Mouse (Mus musculus): ENCODE measurements around the gene Nmt2. TPM values are rescaled to one million over a fixed set of nuclear protein-coding genes. Genes with fewer than 3 reads are reported as not detected.

Gene Nmt2
- polyA plus RNA-seq (2017; shearing (Covaris generic)), result 10 to 100 TPM; 41.8 to 53.2 TPM

DNA sequence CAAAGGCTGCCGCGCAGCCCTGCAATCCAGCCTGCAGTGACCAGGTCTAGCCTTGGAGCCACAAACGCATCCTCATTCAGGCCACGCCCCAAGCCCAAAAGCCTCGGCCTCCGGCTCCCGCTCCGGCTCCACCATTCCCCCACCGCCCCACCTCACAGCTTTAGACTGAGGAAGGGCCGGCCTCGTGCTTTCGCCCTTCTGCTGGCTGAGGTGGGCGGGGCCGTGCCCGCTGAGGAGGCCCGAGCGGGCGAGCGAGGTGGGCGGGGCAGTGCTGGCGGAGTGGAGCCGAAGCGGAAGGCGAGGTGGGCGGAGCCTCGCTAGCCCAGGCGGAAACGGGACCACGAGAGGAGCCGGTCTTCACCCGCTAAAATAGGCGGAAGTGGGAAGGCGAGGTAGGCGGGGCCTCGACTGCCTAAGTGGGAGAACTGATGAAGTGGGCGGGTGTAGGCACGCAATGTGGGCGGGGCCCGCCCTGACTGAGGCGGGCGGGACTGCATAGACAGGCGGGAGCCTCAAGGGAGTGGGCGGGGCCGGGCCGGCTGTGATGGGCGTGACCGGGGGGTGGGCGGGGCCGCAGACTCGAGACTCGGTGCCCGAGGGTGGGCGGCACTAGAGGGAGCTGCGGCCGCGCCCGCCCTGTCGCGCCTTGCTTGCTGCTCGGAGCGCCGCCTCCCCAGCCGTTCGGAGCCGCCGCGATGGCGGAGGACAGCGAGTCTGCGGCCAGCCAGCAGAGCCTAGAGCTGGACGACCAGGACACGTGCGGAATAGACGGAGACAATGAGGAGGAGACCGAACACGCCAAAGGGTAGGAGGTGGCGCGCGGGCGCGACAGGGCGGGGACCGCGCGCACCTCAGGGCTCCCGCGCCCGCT is at the start of gene Nmt2:
Nmt2 (plus strand) TSS at position 611 of the 871 bp plus-strand sequence.
- peak; percentile 82 for ATAC-seq

DNA sequence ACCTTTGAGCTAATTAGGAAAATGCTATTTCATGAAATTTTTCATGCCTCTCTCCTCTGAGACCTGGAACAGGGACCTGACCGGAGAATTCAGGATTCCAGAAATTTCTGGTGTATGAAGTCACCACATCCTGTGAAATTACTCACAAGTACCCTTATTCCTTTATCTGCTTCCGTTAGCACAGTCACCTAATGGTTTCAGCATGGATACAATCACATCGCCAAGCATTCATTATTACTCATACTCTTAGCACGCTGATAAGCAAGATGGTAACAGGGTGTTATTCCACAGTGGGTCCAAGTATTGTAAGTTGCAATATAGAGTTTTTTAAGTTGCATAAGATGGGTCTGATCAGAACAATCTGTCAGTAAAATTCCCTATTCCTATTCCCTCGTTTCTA is 44.8 kb upstream of the Nmt2 start:
- no peak for ATAC-seq

DNA sequence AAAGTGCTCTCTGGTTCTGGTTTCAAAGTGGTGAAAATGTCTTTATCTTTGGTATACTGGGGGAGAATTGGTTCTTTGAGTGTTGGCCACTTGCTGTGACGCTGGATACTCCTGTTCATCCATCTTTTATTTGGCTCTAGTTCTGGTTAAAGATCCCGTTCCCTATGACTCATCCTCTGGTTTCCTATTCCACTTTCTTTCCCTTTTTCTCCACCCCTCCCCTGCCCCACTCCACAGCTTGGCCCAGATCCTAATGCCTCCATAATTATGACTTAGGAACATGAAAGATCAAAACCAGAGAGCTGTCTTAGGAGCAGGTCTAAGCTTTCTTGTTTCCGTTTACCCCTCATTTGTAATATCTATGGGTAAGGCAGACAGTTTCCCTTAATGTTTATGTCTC is 39.8 kb upstream of the Nmt2 start:
- no peak for ATAC-seq

DNA sequence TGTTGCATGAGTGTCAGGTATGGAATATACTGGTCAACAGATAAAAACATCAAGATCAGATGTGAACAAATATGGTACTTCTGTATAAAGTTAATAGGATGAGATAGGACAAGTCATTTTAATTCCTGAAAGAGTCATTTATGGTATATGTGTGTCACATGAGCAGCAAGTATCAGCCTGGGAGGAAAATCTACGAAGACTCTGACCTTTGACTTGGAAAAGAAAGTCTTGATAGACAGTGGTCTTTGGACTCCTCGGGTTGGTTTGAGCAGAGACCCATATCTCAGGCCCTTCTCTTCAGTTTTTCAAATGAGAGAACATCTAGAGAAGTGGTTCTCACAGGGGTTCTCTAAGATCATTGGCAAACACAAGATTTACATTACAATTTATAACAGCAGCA is 32.7 kb upstream of the Nmt2 start:
- ATAC-seq, result no peak

DNA sequence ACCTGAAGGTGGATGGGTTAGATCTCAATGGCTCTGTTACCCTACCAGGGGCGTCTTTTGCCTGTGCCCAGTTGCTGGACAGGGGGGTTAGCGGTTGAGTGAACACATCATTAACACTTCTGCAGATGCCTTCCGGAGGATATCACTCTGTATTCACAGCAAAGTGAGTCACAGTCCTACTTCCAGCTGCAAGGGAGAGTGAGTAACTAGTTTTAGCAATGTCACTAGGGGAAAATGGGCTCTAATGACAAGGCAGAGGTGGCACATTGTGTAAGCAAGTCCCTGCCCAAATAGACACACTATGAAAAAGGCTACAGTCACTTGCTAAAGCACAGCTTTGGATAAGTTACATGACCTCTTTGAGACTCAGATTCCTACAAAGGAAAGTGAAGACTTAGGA is 17.5 kb upstream of the Nmt2 start:
- ATAC-seq, result no peak

DNA sequence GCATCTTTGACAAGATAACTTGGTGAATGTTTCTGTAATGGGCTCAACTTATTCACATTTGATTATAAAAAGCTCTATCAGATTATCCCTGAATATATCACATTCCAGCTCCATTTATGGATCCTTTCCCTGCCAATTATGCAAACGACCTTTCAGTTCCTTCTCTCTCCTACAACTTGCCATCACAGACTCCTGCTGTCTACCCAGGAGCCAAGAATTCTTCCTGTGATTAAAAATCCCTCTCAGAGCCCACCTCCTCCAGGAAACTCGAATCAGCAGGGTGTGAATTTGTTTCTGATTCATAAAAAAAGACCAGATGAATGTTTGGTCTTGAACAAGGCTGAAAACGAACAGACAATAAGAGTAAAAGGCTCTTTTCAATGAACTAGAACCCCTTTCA is 16.1 kb upstream of the Nmt2 start:
- no peak for ATAC-seq

DNA sequence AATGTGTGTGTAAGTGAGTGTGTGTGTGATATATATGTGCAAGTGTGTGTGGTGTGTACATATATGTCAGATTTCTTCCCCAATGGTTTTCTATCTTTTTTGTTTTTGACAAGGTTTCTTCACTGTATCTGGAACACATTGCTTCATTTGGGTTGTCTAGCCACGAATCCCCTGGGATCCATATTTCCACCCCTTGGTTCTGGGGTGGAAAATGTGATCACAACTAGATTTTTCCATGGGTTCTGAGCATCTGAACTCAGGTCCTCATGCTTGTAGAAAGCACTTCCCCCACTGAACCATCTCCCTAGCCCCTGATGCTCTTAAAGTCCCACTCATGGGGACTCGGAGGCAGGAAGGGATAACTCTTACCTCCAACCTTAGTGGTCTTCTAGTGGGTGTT is 10.7 kb upstream of the Nmt2 start:
- no peak for ATAC-seq

DNA sequence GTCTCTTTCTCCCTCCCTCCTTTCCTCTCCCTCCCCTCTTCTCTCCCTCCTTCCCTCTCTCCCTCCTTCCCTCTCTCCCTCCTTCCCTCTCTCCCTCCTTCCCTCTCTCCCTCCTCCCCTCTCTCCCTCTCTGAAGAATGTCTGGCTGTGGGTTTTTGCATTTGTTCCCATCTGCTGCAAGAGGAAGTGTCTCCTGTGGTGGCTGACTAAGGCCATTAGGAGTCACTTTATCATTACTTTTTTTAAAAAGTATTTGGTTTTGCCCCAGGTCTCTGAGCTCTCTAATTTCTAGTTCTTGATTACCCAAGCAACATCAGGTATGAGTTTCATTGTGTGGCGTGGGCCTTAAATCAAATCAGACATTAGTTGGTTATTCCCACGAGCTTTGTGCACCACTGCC is 7.9 kb upstream of the Nmt2 start:
- ATAC-seq, result no peak

DNA sequence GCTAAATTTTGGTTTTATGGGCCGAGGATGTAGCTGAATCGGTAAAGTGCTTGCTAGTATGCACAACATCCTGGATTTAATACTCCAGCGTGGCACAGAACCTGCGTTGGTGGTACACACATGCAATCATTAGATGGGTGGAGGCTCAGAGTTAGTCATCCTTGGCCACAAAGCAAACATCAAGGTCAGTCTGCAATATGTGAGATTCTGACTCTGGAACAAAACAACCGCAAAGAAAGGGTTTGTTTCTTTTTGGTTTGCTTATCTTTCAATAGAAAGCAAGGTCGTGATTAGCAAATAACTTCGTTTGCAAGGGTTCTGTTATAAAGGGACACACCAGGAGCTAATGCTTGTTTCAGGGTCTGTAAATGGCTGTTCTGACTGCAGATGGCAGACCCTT is 6.5 kb upstream of the Nmt2 start:
- ATAC-seq, result no peak

DNA sequence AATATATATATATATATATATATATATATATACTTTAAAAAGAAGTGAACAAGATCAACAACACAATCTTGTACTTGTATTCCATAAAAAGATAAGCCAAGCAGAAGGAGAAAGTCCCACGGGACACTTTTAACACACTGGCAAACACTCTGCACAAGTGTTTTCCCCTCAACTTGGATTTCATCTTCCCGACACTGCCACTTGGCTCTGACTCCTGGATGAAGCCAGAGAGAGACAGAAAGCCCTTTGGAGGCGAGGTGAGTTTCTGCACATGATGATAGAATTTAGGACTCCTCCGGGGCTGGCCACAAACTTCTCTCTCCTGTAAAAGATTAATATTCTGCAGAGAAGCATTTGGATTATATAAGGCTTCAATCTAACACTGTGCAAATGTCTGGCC is 2.7 kb upstream of the Nmt2 start:
- no peak for ATAC-seq

DNA sequence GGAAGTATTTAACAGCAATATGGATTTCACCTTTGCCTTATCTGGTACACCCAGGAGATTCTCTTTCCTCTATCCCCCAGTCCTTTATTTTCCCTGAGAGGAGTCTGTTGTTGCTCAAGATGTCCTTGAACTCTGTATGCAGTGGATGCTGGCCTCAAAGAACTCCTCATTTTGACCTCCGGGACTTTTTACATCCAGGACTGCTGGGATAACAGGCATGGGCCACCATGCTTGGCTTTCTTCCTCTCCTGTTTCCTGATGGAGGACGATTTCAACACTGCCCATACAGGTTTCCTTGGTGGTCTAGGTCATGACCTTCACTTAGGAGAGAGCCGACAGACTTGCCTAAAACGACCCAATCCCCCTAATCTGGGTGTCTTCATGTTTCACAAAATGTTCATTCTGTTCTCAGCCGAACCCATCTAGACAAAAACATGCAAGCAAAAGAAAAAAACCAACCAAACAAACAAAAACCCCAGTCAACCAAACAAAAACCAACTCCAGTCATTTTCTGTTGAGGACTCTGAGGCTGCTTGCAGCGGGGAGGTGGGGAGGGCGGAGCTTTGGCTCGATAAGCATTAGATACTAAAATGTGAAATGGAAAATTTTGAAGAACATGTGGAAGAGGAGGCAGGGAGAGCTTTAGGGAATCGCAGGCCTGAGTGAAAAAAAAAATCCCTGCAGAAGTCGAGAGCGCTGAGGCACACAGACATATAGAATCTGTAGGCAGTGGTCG is 978 bp upstream of the Nmt2 start:
- peak; percentile 2 for ATAC-seq

DNA sequence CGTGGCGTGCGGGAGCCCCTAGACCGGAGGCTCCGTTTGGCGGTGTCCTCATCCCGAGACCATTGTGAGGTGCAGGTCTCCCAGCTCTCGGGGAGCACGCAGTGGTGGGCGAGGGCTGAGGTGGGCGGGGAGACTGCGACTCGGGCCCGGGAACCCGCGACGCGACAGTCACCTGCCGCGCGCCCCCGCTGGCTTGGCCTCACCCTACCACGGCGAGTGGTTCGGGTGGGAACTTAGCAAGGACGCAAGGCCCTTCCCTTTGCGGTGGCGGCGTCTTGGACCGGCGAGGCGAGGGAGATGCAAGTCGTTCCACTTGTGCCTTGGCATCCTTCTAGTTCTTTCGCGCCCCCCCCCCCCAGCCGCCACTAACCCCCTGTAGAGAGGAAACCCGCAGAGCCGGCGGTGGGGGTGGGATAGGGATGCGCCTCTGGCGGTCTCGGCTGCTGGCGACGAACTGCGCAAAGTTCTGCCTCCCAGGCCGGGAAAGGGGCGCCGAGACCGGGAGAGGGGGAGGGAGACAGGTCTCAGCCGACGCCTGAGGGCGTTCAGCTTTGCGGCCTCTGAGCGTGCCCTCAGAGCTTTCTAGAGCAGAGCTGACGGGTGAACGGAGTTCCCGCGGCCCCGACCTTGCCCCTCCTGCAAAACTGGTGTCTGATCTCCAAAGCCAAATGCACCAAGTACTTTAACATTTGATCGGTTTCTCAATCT is 615 bp downstream of the Nmt2 start:
- peak; percentile 19 for ATAC-seq

DNA sequence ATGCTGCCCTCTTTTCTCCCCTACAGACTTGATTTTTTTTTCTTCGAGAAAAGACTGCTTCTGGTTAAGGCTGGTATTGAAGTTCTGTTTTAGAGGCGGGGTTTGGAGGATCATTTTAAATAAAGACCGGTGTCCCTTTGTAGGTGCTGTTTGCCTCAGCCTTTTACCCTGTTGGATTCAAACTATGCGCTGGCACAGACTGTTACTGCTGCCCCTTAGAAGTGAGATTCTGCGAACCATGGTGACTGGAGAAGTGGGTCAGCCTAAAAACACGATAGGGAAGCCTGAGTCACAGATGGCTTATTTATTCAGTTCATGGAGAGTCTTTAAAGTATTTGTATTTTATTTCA is 1.1 kb downstream of the Nmt2 start:
- ATAC-seq, result peak; percentile 9

DNA sequence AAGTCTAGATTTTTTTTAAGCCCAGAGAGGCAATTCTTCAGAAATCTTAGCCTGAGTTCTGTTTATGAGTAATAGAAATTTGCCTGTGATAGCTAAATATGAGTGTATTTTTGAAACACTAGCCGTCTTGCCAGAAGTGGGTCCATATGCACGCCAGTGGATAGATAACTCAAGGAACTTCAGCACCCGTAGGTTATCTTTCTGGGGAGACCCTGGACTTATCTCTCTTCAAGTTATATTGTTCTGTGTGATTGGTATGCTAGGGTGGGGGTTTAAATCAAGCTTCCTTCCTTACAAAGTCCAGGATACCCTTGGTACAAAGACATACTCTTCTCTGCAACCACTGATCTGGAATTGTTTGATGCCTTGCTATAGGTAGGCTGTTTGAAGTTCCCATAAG is 1.7 kb downstream of the Nmt2 start:
- ATAC-seq, result no peak

DNA sequence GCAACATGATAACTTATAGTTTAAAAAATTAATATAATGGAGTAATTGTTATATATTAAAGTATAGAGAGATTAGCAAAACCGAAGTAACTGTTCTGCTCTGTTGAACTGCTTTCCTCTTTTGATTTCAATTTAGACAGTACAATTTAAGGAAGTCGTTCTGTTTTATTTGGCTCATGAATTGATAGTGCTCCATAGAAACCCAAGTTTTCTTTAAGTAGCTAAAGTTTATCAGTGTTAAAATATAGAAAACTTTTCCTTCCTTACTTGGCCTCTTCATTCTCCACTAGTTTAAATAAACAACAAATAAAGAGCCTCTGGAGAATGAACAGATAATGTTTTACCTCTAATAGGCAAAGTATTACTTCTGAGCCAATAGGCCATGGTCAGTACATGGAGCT is 2.2 kb downstream of the Nmt2 start:
- no peak for ATAC-seq

DNA sequence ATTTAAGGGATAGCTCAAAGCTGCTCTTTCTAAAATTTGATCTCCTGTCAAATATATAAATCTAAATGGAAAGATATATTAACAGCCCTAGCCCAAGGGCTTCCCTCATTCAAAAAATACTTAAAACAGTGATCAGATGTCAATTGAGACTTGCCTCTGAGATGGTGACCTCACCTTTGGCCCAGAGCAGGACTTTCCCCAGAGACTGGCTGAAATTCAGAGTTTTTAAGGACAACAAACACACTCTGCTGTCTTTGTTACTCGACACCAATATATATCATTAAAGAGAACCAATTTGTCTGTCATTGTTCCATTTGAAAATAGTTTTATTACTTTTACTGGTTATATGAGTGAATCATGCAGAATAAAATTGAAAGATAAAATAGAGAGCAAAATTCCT is 5.6 kb downstream of the Nmt2 start:
- no peak for ATAC-seq

DNA sequence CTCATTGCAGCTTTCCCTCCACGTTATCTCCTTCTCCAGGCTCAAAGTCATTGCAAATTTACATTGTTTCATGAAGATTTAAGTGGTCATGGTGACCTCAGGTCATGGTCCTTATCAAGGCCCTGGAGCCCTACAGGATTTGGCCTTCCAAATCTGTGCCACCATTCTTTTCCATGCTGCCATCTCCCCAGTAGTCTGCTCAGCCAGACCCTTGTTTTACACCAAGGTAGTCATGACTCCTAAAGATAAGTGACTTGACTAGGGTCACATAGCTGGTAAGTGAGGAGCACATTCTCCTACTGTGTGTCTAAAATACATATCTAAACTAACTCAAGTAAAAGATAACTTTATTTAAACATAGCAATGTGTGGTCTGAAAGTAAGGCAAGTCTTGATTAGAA is 8.2 kb downstream of the Nmt2 start:
- ATAC-seq, result no peak

DNA sequence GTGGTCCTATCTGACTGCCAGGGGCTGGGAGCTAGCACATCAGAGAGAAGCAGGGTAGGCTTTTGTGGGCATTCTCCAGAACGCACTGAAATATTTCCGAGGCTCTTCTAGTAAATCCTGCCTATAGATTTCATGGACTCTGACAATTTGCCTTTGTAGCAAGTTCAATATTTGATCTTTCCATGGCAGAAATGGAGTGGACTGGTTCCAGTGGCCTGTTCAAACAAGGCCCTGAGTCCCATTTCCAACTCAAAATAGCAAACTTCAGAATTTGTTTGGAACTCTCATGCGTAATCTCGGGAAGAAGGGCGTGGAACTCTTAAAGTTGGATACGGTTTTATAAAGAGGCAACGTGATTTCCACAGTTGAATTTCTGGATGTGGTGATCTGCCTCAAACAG is 11.8 kb downstream of the Nmt2 start:
- no peak for ATAC-seq

DNA sequence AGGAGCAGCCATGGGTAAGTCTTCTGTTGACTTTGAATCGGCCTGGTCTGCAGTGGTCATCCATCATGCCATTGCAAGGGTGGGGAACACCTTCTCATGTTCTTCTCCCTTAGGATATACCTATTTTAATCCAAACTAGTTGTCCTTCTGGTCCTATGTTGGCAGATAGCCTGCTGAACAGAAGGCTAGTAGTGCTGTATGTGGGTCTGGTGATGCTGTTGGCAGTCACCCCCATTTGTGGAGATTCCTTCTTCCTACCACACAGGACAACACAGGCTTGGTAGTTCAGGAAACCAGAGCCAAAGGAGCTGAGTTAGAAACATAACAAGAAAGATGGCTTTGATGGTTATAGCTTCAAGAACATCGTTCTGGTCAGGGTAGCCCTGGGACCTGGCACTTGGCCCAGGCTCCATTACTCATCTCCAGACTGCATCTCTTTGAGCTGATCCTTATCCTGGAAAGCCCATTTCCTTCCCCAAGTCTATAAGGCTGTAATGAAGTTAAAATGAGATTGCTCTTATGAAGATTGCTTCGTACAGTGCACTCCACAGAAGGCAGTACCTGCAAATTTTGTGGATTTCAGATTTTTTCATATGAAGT is 21.5 kb downstream of the Nmt2 start:
- ATAC-seq, result no peak

DNA sequence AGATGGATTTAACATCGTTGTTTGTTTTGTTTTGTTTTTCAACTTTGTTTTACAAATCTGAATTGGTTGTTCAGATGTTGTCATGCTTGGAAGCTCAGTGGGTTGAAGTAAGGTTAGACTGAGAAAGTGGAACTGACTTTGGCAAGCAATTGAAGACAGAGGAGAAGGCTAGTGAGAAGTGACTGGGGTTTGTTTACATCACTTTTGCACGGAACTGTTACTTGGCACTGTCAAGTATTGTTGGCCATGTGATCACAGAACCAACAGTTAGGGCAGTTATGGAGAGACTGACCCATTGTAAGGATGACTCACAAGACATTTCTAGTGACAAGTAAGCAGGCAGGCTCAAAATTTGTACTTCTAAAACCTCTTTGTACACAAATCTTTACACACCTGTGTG is 39.1 kb downstream of the Nmt2 start:
- no peak for ATAC-seq

DNA sequence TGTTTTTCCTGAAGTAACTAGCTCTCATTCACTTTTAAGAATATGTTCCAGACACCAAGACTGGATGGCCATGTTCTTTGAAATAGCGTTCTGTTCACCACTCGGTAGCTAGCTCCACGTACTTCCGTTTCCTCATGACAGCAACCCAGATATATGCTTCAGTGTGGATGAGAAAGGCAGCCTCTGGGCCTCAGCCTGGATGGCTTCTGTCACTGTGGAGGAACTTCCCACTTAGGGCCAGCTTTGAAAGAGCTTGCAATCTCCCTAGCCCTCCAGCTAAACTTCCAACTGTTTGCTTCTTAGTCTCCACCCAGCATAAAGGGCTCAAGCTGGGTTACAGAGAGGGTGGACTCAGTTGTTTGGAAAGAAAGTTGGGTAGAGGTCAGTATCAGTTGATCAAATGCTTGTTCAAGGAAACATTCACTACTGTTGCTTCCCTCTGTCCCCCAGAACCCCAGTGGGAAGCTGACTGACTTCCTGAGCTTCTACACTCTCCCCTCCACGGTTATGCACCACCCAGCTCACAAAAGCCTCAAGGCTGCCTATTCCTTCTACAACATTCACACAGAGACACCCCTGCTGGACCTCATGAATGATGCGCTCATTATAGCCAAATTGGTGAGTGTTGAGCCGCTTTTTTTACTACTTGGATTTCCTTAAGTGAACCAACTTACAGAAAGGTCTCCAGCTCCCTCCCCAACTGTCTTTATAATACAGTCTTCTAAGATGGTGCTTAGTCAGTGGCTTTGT is 40.5 kb downstream of the Nmt2 start:
- ATAC-seq, result no peak

DNA sequence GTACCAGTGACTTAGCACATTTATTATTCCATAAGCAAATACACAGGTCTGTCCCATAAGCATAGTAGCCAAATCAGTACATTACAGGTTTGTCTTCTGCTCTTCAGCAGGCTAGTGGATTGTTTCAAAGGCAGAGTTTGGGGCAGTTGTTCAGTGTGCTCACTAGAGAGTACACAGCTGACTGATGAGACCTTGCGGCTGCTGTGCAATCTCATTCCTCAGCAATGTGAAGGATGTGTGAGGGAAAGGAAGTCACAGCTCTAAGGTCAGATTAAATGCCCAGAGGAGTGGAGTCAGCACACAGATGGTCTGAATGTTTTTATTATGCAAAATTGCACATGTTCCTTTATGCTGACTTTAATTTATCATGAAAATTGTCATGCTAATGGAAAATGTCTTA is 42.5 kb downstream of the Nmt2 start:
- no peak for ATAC-seq

DNA sequence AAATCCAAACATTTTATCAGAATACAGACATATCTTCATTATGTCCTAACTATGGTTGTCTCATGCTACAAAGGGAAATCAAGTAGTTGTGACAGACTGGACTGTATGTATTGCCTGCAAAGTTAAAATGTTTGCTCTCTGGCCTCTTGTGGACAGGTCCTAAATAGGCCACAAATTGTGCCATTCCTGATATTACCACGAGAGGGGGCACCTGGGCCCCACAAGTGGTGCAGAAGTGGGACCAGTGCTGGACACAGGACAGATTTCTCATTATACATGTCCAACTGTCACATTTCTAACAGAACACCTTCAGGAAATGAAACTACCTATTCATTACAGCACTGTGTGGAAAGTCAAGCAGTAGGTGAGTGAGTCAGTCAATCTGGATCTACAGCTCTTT is 43.3 kb downstream of the Nmt2 start:
- no peak for ATAC-seq

All from activated CD4-positive, CD25-positive, alpha-beta regulatory T cell, adult 4 months (primary cell).